Mouse (Mus musculus) olfactory bulb, adult 2 months (tissue): ENCODE data around the gene Rgsl1.
"Not testable (repeated sequence)": the region's sequence is repeated elsewhere in the genome, so short reads cannot be mapped to it uniquely, and the experiment has no call there.

Experiments
- CTCF ChIP-seq: fragments of 200-500 bp; IDR thresholded peaks from 2 replicates; pipeline ENCODE4 v1.5.1; 2012; ENCODE audit warnings: low read depth, mild to moderate bottlenecking, low read length, moderate library complexity; ENCODE audit not compliant: insufficient read depth
- POLR2A ChIP-seq: fragments of 200-500 bp; IDR thresholded peaks from 2 replicates; pipeline ENCODE4 v1.6.1; 2012; ENCODE audit warnings: mild to moderate bottlenecking, low read depth, low read length, moderate library complexity; ENCODE audit not compliant: insufficient read depth

DNA sequence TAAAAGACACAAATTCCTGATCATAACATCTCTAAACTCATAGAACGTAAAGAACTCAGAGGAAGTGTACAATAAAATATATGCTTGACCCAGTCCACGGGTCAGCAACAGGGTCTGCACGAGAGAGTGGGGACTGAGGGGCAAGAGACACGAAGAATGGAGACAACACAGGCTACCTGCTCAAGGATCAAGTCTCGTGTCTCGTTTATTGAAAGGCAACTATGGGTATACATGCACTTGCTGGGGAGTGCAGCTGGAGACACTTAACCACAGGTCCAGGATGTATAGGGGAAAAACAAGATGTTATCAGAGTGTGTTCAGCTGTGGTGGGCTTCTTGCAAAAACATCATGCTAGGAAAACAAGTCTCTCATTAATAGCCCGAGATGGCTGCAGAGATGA, 8.8 kb upstream of the Rgsl1 start:
- not testable (repeated sequence) for TF ChIP-seq CTCF, POLR2A
